Mouse (Mus musculus): ENCODE measurements around the gene Haus7. TPM values are rescaled to one million over a fixed set of nuclear protein-coding genes. Genes with fewer than 3 reads are reported as not detected.

Haus7 gene
- polyA plus RNA-seq, 1 experiment from 2014 or later = 48.2 TPM

DNA sequence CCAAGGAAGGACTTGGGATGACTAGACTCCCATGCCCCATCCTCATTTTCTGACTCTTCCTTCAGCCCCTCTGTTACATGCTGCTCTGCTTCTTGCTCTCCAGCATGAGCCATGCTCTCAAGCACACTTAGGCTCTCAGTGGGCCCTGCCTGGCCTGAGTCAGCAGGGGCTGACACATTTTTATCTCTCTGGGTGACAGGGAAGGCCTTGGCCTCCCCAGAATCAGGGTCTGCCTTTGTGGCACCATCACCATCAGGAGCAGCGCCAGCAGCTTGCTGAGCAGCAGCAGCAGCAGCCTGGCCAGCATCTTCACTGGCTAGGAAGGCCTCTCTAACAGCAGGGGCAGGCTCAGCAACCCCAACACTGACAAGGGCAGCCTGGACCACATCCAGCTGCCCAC is 62.4 kb downstream of the Haus7 start:
- no peak overlapping the region for H3K27ac ChIP-seq (replicated peaks; ENCODE audit: low read depth, low read length)
- H3K9ac ChIP-seq (ENCODE audit: low read depth, low read length) = no peak overlapping the region
- H3K4me1 ChIP-seq (ENCODE audit: control insufficient read depth, insufficient read depth, low read length) = no peaks in the 10 kb centered on the region
- no peak overlapping the region for H3K4me3 ChIP-seq (ENCODE audit: low read depth, low read length)
- WGBS = 75% methylated on average over 1 of the region's 1 CpGs
- ATAC-seq (ENCODE audit: low read depth) (no peak), DNase-seq (ENCODE audit: low spot score) (no peak)
- H3K27me3 ChIP-seq (replicated peaks; ENCODE audit: control insufficient read depth, insufficient read depth, low read length) = no peaks in the 10 kb centered on the region; the same call in 1 of the 2 replicates
- H3K36me3 ChIP-seq (ENCODE audit: control insufficient read depth, insufficient read depth, low read length) = no peaks in the 10 kb centered on the region
- no peaks in the 10 kb centered on the region for H3K9me3 ChIP-seq (ENCODE audit: control insufficient read depth, low read length)
- H3K4me2 ChIP-seq (ENCODE audit: low read depth, low read length) = no peak overlapping the region

DNA sequence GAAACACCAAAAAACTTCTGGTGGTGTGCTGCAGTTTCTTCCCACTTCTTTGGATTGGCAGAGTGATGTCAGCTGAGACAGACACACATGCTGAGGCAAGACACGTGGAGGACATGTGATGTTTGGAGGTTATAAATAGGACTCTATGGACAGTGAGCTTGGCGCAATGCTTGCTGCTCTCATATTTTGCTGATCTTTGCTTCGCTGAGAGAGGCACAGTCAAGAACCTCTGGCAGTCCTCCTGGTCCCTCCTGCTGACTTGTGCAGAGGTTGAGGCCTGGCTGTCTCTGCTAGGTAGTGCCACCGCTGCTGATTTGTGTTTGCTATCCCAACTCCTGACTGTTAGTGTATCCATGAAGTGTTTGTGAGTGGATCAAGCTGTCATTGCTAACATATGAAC is 67.4 kb downstream of the Haus7 start:
- no peaks in the 10 kb centered on the region for H3K36me3 ChIP-seq (ENCODE audit: control insufficient read depth, insufficient read depth, low read length)
- H3K4me2 ChIP-seq (ENCODE audit: low read depth, low read length) = no peak overlapping the region
- no peak overlapping the region for H3K4me3 ChIP-seq (ENCODE audit: low read depth, low read length)
- no peak overlapping the region for H3K27ac ChIP-seq (replicated peaks; ENCODE audit: low read depth, low read length)
- H3K27me3 ChIP-seq (replicated peaks; ENCODE audit: control insufficient read depth, insufficient read depth, low read length) = no peaks in the 10 kb centered on the region; the same call in 1 of the 2 replicates
- no peaks in the 10 kb centered on the region for H3K9me3 ChIP-seq (ENCODE audit: control insufficient read depth, low read length)
- no peak overlapping the region for H3K9ac ChIP-seq (ENCODE audit: low read depth, low read length)
- no peak for DNase-seq (ENCODE audit: low spot score)
- no peak for ATAC-seq (ENCODE audit: low read depth)
- 79% methylated on average over 4 of the region's 4 CpGs for WGBS
- H3K4me1 ChIP-seq (ENCODE audit: control insufficient read depth, insufficient read depth, low read length) = no peaks in the 10 kb centered on the region

Other genes with a start within 250 kb of the Haus7 start
- 0.83 and 2.2 TPM in 2 replicates for gene Xlr4b, start 244.7 kb downstream of the Haus7 start, polyA plus RNA-seq (2014; fragmentation: Nextera tagmentation; extraction: Ambion mirVana)
- 10.6 and 11.1 TPM in 2 replicates for gene F8a, start 230.8 kb downstream of the Haus7 start, polyA plus RNA-seq (2014; fragmentation: Nextera tagmentation; extraction: Ambion mirVana)
- gene Xlr4c, start 215.9 kb downstream of the Haus7 start, polyA plus RNA-seq (2014; fragmentation: Nextera tagmentation; extraction: Ambion mirVana) = 0.13 and 0.24 TPM in 2 replicates
- 0.21 and 0.46 TPM in 2 replicates for gene Xlr3c, start 193.7 kb downstream of the Haus7 start, polyA plus RNA-seq (2014; fragmentation: Nextera tagmentation; extraction: Ambion mirVana)
- 0.11 TPM in 1 of 2 replicates, not detected in the other for gene Xlr5a, start 166.1 kb downstream of the Haus7 start, polyA plus RNA-seq (2014; fragmentation: Nextera tagmentation; extraction: Ambion mirVana)
- gene Xlr5c, start 166.1 kb downstream of the Haus7 start, polyA plus RNA-seq (2014; fragmentation: Nextera tagmentation; extraction: Ambion mirVana) = not detected in 2 replicates
- not detected in 2 replicates for gene Gm45015, start 122.2 kb downstream of the Haus7 start, polyA plus RNA-seq (2014; fragmentation: Nextera tagmentation; extraction: Ambion mirVana)
- gene Zfp275, start 116.4 kb downstream of the Haus7 start, polyA plus RNA-seq (2014; fragmentation: Nextera tagmentation; extraction: Ambion mirVana) = 27.1 and 28.1 TPM in 2 replicates
- gene Gm18336, start 60.3 kb downstream of the Haus7 start, polyA plus RNA-seq (2014; fragmentation: Nextera tagmentation; extraction: Ambion mirVana) = not detected in 2 replicates
- 0.11 and 0.21 TPM in 2 replicates for gene Zfp92, start 47.9 kb downstream of the Haus7 start, polyA plus RNA-seq (2014; fragmentation: Nextera tagmentation; extraction: Ambion mirVana)
- 1.3 and 2.9 TPM in 2 replicates for gene Trex2, start 23.7 kb downstream of the Haus7 start, polyA plus RNA-seq (2014; fragmentation: Nextera tagmentation; extraction: Ambion mirVana)
- 263 and 311 TPM in 2 replicates for gene Bgn, start 24.6 kb upstream of the Haus7 start, polyA plus RNA-seq (2014; fragmentation: Nextera tagmentation; extraction: Ambion mirVana)
- 0.80 and 1.3 TPM in 2 replicates for gene Atp2b3, start 44.0 kb upstream of the Haus7 start, polyA plus RNA-seq (2014; fragmentation: Nextera tagmentation; extraction: Ambion mirVana)
- gene Dusp9, start 180.4 kb upstream of the Haus7 start, polyA plus RNA-seq (2014; fragmentation: Nextera tagmentation; extraction: Ambion mirVana) = 1.6 and 2.2 TPM in 2 replicates
- gene Pnck, start 201.1 kb upstream of the Haus7 start, polyA plus RNA-seq (2014; fragmentation: Nextera tagmentation; extraction: Ambion mirVana) = 16.6 and 19.9 TPM in 2 replicates
- 8.8 and 10.1 TPM in 2 replicates for gene Slc6a8, start 214.1 kb upstream of the Haus7 start, polyA plus RNA-seq (2014; fragmentation: Nextera tagmentation; extraction: Ambion mirVana)